Mouse (Mus musculus) neural tube, embryonic 11.5 days (tissue): Measurements from ENCODE around the gene Mrrf. TPM values are rescaled to one million over a fixed set of nuclear protein-coding genes. Genes with fewer than 3 reads are reported as not detected.
"Not testable (repeated sequence)": the region's sequence is repeated elsewhere in the genome, so short reads cannot be mapped to it uniquely, and the experiment has no call there.

Experiments
- ATAC-seq: fragments of 200-750 bp; cut with Nextera tagmentation; 2 replicates; pipeline ENCODE4 v1.8.0; 2017; ENCODE audit warnings: moderate number of reproducible peaks, mild to moderate bottlenecking, moderate TSS enrichment, moderate library complexity; ENCODE audit not compliant: insufficient read depth, low FRiP score, low TSS enrichment
- DNase-seq: peaks from one replicate; pipeline ENCODE4 v3.0.0-alpha.2; 2015; ENCODE audit warnings: low spot score
- H3K27ac ChIP-seq: fragments of 300-500 bp; sonication (generic); 2 replicates; pipeline ENCODE4 v1.5.1; 2014; ENCODE audit warnings: low read depth, mild to moderate bottlenecking, low read length
- H3K27me3 ChIP-seq: fragments of 300-500 bp; sonication (generic); 2 replicates; pipeline ENCODE4 v1.6.1; 2014; ENCODE audit warnings: mild to moderate bottlenecking, low read length, mixed read lengths; ENCODE audit not compliant: control insufficient read depth, insufficient read depth
- H3K36me3 ChIP-seq: fragments of 300-500 bp; sonication (generic); 2 replicates; pipeline ENCODE4 v1.6.1; 2014; ENCODE audit warnings: mild to moderate bottlenecking, low read length, moderate library complexity, mixed read lengths; ENCODE audit not compliant: control insufficient read depth, insufficient read depth
- H3K4me1 ChIP-seq: fragments of 300-500 bp; sonication (generic); 2 replicates; pipeline ENCODE4 v1.6.1; 2014; ENCODE audit warnings: low read length, mixed read lengths; ENCODE audit not compliant: control insufficient read depth, insufficient read depth
- H3K4me2 ChIP-seq: fragments of 300-500 bp; sonication (generic); 2 replicates; pipeline ENCODE4 v1.6.1; 2014; ENCODE audit warnings: low read depth, mild to moderate bottlenecking, moderate library complexity
- H3K4me3 ChIP-seq: fragments of 300-500 bp; sonication (generic); 2 replicates; pipeline ENCODE4 v1.5.1; 2014; ENCODE audit warnings: low read depth, low read length
- H3K9ac ChIP-seq: fragments of 300-500 bp; sonication (generic); 2 replicates; pipeline ENCODE4 v1.6.1; 2014; ENCODE audit warnings: mild to moderate bottlenecking, low read length
- H3K9me3 ChIP-seq: fragments of 300-500 bp; sonication (generic); 2 replicates; pipeline ENCODE4 v1.6.1; 2016; ENCODE audit warnings: low read length; ENCODE audit not compliant: control insufficient read depth
- WGBS: fragments of 180-500 bp; shearing (Covaris S2); extraction: QIAGEN DNeasy Blood & Tissue Kit; methylation state at CpG from one replicate; pipeline ENCODE4 v1.1.7; 2014; 5-methylcytosine and 5-hydroxymethylcytosine counted together
- polyA plus RNA-seq: library from polyadenylated mRNA; unstranded; fragments of >200 nt; fragmentation: Nextera tagmentation; extraction: Ambion mirVana; gene quantifications from 2 replicates; pipeline ENCODE4 v1.2.1, GENCODE M21; 2014

The Mrrf gene
- polyA plus RNA-seq, 1 experiment from 2014 or later, result 31.3 TPM

DNA sequence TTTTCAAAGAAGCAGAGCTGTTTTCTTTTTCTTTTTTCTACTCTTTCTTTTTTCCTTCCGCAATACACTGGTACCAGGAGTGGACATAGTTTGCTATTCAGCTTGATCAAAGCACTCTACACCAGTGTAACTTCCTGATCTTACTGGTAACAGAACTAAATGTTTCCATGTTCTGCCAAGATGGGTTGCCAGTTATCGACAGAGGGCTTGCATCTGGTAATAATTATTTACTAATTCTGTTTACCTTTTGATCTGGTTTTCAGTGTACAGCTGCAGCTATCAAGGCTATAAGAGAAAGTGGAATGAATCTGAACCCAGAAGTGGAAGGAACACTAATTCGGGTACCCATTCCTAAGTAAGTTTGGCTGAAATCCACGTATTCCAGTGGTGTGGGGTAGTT is 23.1 kb downstream of the Mrrf start:
- no peaks in the 10 kb centered on the region for H3K27me3 ChIP-seq
- no peaks in the 10 kb centered on the region; the same call in 1 of the 2 replicates for H3K36me3 ChIP-seq
- no peaks in the 10 kb centered on the region for H3K4me1 ChIP-seq
- H3K4me2 ChIP-seq, result no peak overlapping the region
- 80% methylated on average over 4 of the region's 4 CpGs for WGBS
- DNase-seq (no peak), ATAC-seq (no peak)
- H3K4me3 ChIP-seq, result no peak overlapping the region
- H3K9me3 ChIP-seq, result no peaks in the 10 kb centered on the region
- H3K9ac ChIP-seq, result no peak overlapping the region
- no peak overlapping the region for H3K27ac ChIP-seq

DNA sequence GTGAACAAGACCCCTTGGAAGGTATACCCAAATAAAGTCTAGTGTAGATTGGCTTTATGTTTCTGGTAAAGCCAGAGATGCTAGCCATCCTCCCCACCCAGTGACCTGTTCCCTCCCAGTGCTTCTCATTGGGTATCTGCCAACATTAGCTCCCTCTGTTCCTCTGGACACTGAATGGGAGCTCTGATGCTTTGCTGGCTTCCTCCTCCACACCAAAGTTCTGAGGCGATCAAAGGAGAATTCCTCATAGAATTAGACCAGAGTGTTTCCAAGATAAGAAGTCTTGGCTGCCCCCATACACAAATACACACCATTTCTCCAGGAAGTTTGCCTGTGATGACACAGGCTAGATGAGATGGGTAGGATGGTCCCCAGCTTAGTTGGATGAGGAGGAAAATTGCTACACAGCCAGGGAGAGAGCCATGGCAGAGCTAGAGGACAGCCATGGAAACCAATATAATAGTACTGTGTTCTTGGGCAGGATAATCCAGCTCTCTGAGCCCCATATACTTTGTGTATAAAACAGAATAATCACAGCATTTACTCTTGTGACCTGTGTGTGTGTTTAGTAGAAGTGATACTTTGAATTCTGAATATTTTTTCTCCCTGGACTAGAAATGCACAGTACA is 31.9 kb downstream of the Mrrf start:
- Histone ChIP-seq H3K4me3 (no peak overlapping the region), H3K4me2 (no peak overlapping the region), H3K9ac (no peak overlapping the region), H3K27me3 (no peaks in the 10 kb centered on the region), H3K27ac (no peak overlapping the region), H3K36me3 (no peaks in the 10 kb centered on the region), H3K9me3 (no peaks in the 10 kb centered on the region), H3K4me1 (no peaks in the 10 kb centered on the region)
- ATAC-seq (no peak), DNase-seq (no peak)
- 91% methylated on average over 1 of the region's 1 CpGs for WGBS

- Histone ChIP-seq H3K27me3 (no peaks in the 10 kb centered on the region), H3K9me3 (no peaks in the 10 kb centered on the region), H3K9ac (no peak overlapping the region), H3K4me2 (no peak overlapping the region), H3K27ac (no peak overlapping the region), H3K4me1 (no peaks in the 10 kb centered on the region), H3K36me3 (no peaks in the 10 kb centered on the region), H3K4me3 (no peak overlapping the region)
- ATAC-seq (no peak), DNase-seq (no peak)
- 89% methylated on average over 4 of the region's 4 CpGs for WGBS
These were observed 33.0 kb downstream of the Mrrf start for GRCm38 (mm10) chr2:36169176-36169575.

DNA sequence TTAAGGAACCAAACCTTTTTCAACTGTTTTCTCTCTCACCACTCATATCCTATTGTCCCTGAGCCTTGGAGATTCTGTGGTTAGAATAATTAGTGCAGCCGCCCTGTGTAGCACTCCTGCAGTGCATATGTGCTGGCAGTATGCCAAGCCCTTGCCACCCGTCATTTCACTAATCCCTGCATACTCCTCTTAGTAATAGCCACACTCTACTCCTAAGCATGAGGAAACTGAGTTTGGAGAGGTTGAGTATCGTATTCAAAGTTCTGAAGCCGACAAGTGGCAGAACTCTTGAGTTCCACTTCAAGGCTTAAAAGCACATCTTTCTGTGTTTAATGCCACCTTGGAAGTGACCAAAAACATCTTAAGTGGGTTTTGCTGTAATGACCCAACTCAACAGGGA is 35.9 kb downstream of the Mrrf start:
- no peaks in the 10 kb centered on the region for H3K36me3 ChIP-seq
- ATAC-seq (no peak), DNase-seq (no peak)
- no peaks in the 10 kb centered on the region for H3K27me3 ChIP-seq
- no peaks in the 10 kb centered on the region for H3K4me1 ChIP-seq
- no peak overlapping the region for H3K4me3 ChIP-seq
- H3K9ac ChIP-seq, result no peak overlapping the region
- H3K4me2 ChIP-seq, result no peak overlapping the region
- 84% methylated on average over 4 of the region's 4 CpGs for WGBS
- no peaks in the 10 kb centered on the region for H3K9me3 ChIP-seq
- H3K27ac ChIP-seq, result no peak overlapping the region

GRCm38 (mm10) chr2:36172574-36172973 is 36.4 kb downstream of the Mrrf start:
- H3K27me3 ChIP-seq, result no peaks in the 10 kb centered on the region
- 83% methylated on average over 3 of the region's 3 CpGs for WGBS
- H3K27ac ChIP-seq, result no peak overlapping the region
- no peak overlapping the region for H3K4me2 ChIP-seq
- ATAC-seq (no peak), DNase-seq (no peak)
- no peak overlapping the region for H3K9ac ChIP-seq
- H3K4me3 ChIP-seq, result no peak overlapping the region
- no peaks in the 10 kb centered on the region for H3K36me3 ChIP-seq
- no peaks in the 10 kb centered on the region for H3K4me1 ChIP-seq
- H3K9me3 ChIP-seq, result no peaks in the 10 kb centered on the region

- no peak for DNase-seq
- no peaks in the 10 kb centered on the region for H3K9me3 ChIP-seq
- H3K4me2 ChIP-seq, result no peak overlapping the region
- no peak overlapping the region for H3K4me3 ChIP-seq
- 66% methylated on average over 3 of the region's 3 CpGs for WGBS
- H3K4me1 ChIP-seq, result no peaks in the 10 kb centered on the region
- ATAC-seq, result no peak
- no peak overlapping the region for H3K27ac ChIP-seq
- H3K36me3 ChIP-seq, result no peaks in the 10 kb centered on the region
- no peaks in the 10 kb centered on the region for H3K27me3 ChIP-seq
- no peak overlapping the region for H3K9ac ChIP-seq
These were observed 43.3 kb downstream of the Mrrf start for GRCm38 (mm10) chr2:36179487-36179886.

GRCm38 (mm10) chr2:36181587-36182368 is 45.6 kb downstream of the Mrrf start:
- not testable (repeated sequence) for ATAC-seq, H3K9ac ChIP-seq

DNA sequence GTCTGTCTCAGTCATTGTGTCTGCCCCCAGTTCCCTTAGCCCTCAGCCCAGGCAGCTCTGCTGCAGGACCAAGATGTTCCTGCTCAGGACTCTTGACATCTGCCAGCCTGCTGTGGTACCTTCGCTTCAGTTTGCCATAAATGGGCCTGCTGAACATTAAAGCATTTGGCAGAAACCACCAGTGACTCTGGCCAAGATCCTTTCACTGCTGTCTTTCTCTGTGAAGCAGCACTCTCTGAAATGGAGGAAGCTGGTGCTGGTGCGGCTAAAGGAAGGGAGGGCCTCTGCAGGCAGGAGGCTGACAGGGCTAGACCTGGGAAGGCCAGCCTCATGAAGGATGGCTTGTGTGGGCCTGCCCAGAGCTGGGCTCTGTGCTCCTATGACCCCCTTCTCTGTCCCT is 47.1 kb downstream of the Mrrf start:
- H3K4me1 ChIP-seq, result no peaks in the 10 kb centered on the region
- no peak overlapping the region for H3K4me3 ChIP-seq
- H3K36me3 ChIP-seq, result no peaks in the 10 kb centered on the region
- H3K4me2 ChIP-seq, result no peak overlapping the region
- no peaks in the 10 kb centered on the region for H3K9me3 ChIP-seq
- no peaks in the 10 kb centered on the region for H3K27me3 ChIP-seq
- no peak for DNase-seq
- WGBS, result 83% methylated on average over 2 of the region's 2 CpGs
- no peak overlapping the region for H3K9ac ChIP-seq
- ATAC-seq, result no peak
- H3K27ac ChIP-seq, result no peak overlapping the region

More at GRCm38 (mm10) chr2:36181587-36182368, 45.6 kb downstream of the Mrrf start:
- H3K4me1 ChIP-seq, H3K9me3 ChIP-seq, H3K27me3 ChIP-seq, H3K4me3 ChIP-seq, H3K36me3 ChIP-seq, H3K4me2 ChIP-seq, H3K27ac ChIP-seq, DNase-seq: not testable (repeated sequence)
- 81% methylated on average over 4 of the region's 4 CpGs for WGBS

DNA sequence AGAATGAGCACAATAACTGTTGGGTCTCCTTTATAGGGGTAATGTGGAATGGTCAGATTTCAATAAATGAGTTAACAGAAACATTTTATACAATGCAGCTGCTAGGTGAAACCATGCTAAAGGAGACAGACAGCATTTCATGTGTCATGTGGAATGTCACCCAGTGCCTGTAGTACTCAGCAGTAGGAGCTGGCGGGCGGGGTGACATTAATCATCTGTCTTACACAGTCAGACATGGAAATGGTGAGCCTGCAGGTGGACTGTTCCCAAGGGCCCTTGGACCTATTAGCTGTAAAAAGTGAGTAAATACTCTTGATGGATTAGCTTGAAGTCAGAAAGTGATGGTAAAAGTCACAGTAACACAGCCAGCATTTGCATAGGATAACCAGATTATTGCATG is 48.0 kb downstream of the Mrrf start:
- Histone ChIP-seq H3K4me2 (no peak overlapping the region), H3K27ac (no peak overlapping the region), H3K9me3 (no peaks in the 10 kb centered on the region), H3K27me3 (no peaks in the 10 kb centered on the region), H3K36me3 (no peaks in the 10 kb centered on the region), H3K4me1 (no peaks in the 10 kb centered on the region), H3K4me3 (no peak overlapping the region), H3K9ac (no peak overlapping the region)
- no peak for ATAC-seq
- DNase-seq, result no peak
- WGBS, result 97% methylated on average over 2 of the region's 2 CpGs
